Mouse (Mus musculus) embryonic facial prominence, embryonic 12.5 days (tissue): ENCODE results near the gene Tsks. TPM values are rescaled to one million over a fixed set of nuclear protein-coding genes. Genes with fewer than 3 reads are reported as not detected.

Experiments
- ATAC-seq: fragments of 200-750 bp; cut with Nextera tagmentation; 2 replicates; pipeline ENCODE4 v1.8.0; 2017; ENCODE audit not compliant: insufficient number of reproducible peaks, insufficient read depth, low FRiP score, low TSS enrichment
- H3K27ac ChIP-seq: fragments of 300-500 bp; sonication (generic); 2 replicates; pipeline ENCODE4 v1.5.1; 2016; ENCODE audit warnings: mild to moderate bottlenecking
- H3K27me3 ChIP-seq: fragments of 300-500 bp; sonication (generic); 2 replicates; pipeline ENCODE4 v1.6.1; 2016; ENCODE audit warnings: mild to moderate bottlenecking, moderate library complexity
- H3K36me3 ChIP-seq: fragments of 300-500 bp; sonication (generic); 2 replicates; pipeline ENCODE4 v1.6.1; 2016; ENCODE audit warnings: mild to moderate bottlenecking
- H3K4me1 ChIP-seq: fragments of 300-500 bp; sonication (generic); 2 replicates; pipeline ENCODE4 v1.6.1; 2016
- H3K4me2 ChIP-seq: fragments of 300-500 bp; sonication (generic); replicated peaks from 2 replicates; pipeline ENCODE4 v1.6.1; 2016; ENCODE audit warnings: mild to moderate bottlenecking, moderate library complexity
- H3K4me3 ChIP-seq: fragments of 300-500 bp; sonication (generic); 2 replicates; pipeline ENCODE4 v1.5.1; 2016; ENCODE audit warnings: mild to moderate bottlenecking
- H3K9ac ChIP-seq: fragments of 300-500 bp; sonication (generic); 2 replicates; pipeline ENCODE4 v1.6.1; 2016; ENCODE audit warnings: mild to moderate bottlenecking, moderate library complexity
- H3K9me3 ChIP-seq: fragments of 300-500 bp; sonication (generic); 2 replicates; pipeline ENCODE4 v1.6.1; 2016; ENCODE audit warnings: mild to moderate bottlenecking, moderate library complexity
- WGBS: fragments of 180-500 bp; shearing (Covaris S2); methylation state at CpG from one replicate; pipeline ENCODE4 v1.1.7; 2016; 5-methylcytosine and 5-hydroxymethylcytosine counted together
- polyA plus RNA-seq: library from polyadenylated mRNA; unstranded; fragments of >200 nt; fragmentation: Nextera tagmentation; extraction: Ambion mirVana; gene quantifications from 2 replicates; pipeline ENCODE4 v1.2.1, GENCODE M21; 2016

Gene Tsks
- polyA plus RNA-seq, 1 experiment from 2014 or later = 0.19 TPM

- H3K27ac ChIP-seq = no peak overlapping the region
- no peak overlapping the region for H3K4me3 ChIP-seq
- no peaks in the 10 kb centered on the region for H3K9me3 ChIP-seq
- no peaks in the 10 kb centered on the region for H3K4me1 ChIP-seq
- WGBS = 92% methylated on average over 9 of the region's 9 CpGs
- H3K27me3 ChIP-seq = no peaks in the 10 kb centered on the region
- H3K36me3 ChIP-seq = peaks cover 62% of the 10 kb centered on the region
- no peak for ATAC-seq
- H3K4me2 ChIP-seq = no peak overlapping the region
- no peak overlapping the region for H3K9ac ChIP-seq
These were observed 27.7 kb upstream of the Tsks start for GRCm38 (mm10) chr7:44915314-44915713.

- Histone ChIP-seq H3K4me2 (no peak overlapping the region), H3K27me3 (no peaks in the 10 kb centered on the region), H3K27ac (no peak overlapping the region), H3K9ac (no peak overlapping the region), H3K4me1 (no peaks in the 10 kb centered on the region), H3K36me3 (peaks cover 53% of the 10 kb centered on the region), H3K4me3 (no peak overlapping the region), H3K9me3 (no peaks in the 10 kb centered on the region)
- no peak for ATAC-seq
- 90% methylated on average over 6 of the region's 6 CpGs for WGBS
These were observed 26.8 kb upstream of the Tsks start for GRCm38 (mm10) chr7:44916191-44916590.

- Histone ChIP-seq H3K4me1 (no peaks in the 10 kb centered on the region), H3K36me3 (peaks cover 50% of the 10 kb centered on the region), H3K4me2 (no peak overlapping the region), H3K27ac (no peak overlapping the region), H3K9ac (no peak overlapping the region), H3K4me3 (no peak overlapping the region), H3K9me3 (no peaks in the 10 kb centered on the region), H3K27me3 (no peaks in the 10 kb centered on the region)
- ATAC-seq = no peak; the same call in 1 of the 2 replicates
- 94% methylated on average over 4 of the region's 4 CpGs for WGBS
These were observed 26.1 kb upstream of the Tsks start for GRCm38 (mm10) chr7:44916881-44917280.

GRCm38 (mm10) chr7:44918219-44918618 is 24.8 kb upstream of the Tsks start:
- 86% methylated on average over 3 of the region's 3 CpGs for WGBS
- Histone ChIP-seq H3K9me3 (no peaks in the 10 kb centered on the region), H3K4me2 (no peak overlapping the region), H3K4me3 (no peak overlapping the region), H3K27me3 (no peaks in the 10 kb centered on the region), H3K4me1 (no peaks in the 10 kb centered on the region), H3K9ac (no peak overlapping the region), H3K27ac (no peak overlapping the region), H3K36me3 (peaks cover 51% of the 10 kb centered on the region)
- ATAC-seq = no peak

- H3K4me3 ChIP-seq = no peak overlapping the region
- no peak for ATAC-seq
- WGBS = 80% methylated on average over 5 of the region's 5 CpGs
- peaks cover 50% of the 10 kb centered on the region for H3K36me3 ChIP-seq
- no peaks in the 10 kb centered on the region for H3K4me1 ChIP-seq
- no peaks in the 10 kb centered on the region for H3K27me3 ChIP-seq
- H3K9ac ChIP-seq = no peak overlapping the region
- no peak overlapping the region for H3K4me2 ChIP-seq
- H3K27ac ChIP-seq = no peak overlapping the region
- no peaks in the 10 kb centered on the region for H3K9me3 ChIP-seq
These were observed 23.9 kb upstream of the Tsks start for GRCm38 (mm10) chr7:44919127-44919526.

GRCm38 (mm10) chr7:44922530-44922929 is 20.5 kb upstream of the Tsks start:
- Histone ChIP-seq H3K27ac (no peak overlapping the region), H3K4me3 (no peak overlapping the region), H3K36me3 (peaks cover 44% of the 10 kb centered on the region), H3K9ac (no peak overlapping the region), H3K4me1 (peaks cover 2% of the 10 kb centered on the region), H3K9me3 (no peaks in the 10 kb centered on the region), H3K27me3 (no peaks in the 10 kb centered on the region), H3K4me2 (no peak overlapping the region)
- ATAC-seq = no peak

- no peak for ATAC-seq
- Histone ChIP-seq H3K36me3 (peaks cover 42% of the 10 kb centered on the region), H3K9ac (no peak overlapping the region), H3K4me1 (peaks cover 18% of the 10 kb centered on the region), H3K27me3 (no peaks in the 10 kb centered on the region), H3K4me3 (no peak overlapping the region), H3K27ac (no peak overlapping the region), H3K4me2 (no peak overlapping the region), H3K9me3 (no peaks in the 10 kb centered on the region)
- 70% methylated on average over 3 of the region's 3 CpGs for WGBS
These were observed 17.5 kb upstream of the Tsks start for GRCm38 (mm10) chr7:44925468-44925867.

GRCm38 (mm10) chr7:44928570-44928969 is 14.4 kb upstream of the Tsks start:
- Histone ChIP-seq H3K27me3 (no peaks in the 10 kb centered on the region), H3K4me1 (peaks cover 20% of the 10 kb centered on the region), H3K9ac (peak overlapping the region; percentile 90), H3K4me3 (peak overlapping the region; percentile 97), H3K36me3 (peaks cover 22% of the 10 kb centered on the region), H3K4me2 (peak overlapping the region; percentile 80), H3K9me3 (no peaks in the 10 kb centered on the region), H3K27ac (no peak overlapping the region)
- no peak for ATAC-seq
- 11% methylated on average over 1 of the region's 1 CpGs for WGBS

- H3K9ac ChIP-seq = peak within 1 kb of the TSS; percentile 90
- no peaks in the 10 kb centered on the region for H3K27me3 ChIP-seq
- no peaks in the 10 kb centered on the region for H3K9me3 ChIP-seq
- ATAC-seq = peak; percentile 100
- peaks cover 20% of the 10 kb centered on the region for H3K4me1 ChIP-seq
- peak within 1 kb of the TSS; percentile 80 for H3K4me2 ChIP-seq
- H3K36me3 ChIP-seq = peaks cover 13% of the 10 kb centered on the region
- WGBS = 1% methylated on average over 84 of the region's 84 CpGs
- peak within 1 kb of the TSS; percentile 82 for H3K27ac ChIP-seq
- H3K4me3 ChIP-seq = peak within 1 kb of the TSS; percentile 97
These were observed 13.5 kb upstream of the Tsks start, which contains the start of gene Ap2a1 for GRCm38 (mm10) chr7:44929204-44930151. Ap2a1 (minus strand) TSS chr7:44929496.

- Histone ChIP-seq H3K9me3 (no peaks in the 10 kb centered on the region), H3K4me1 (no peaks in the 10 kb centered on the region), H3K36me3 (no peaks in the 10 kb centered on the region), H3K4me2 (no peak overlapping the region), H3K9ac (no peak overlapping the region), H3K27ac (no peak overlapping the region), H3K4me3 (no peak overlapping the region), H3K27me3 (no peaks in the 10 kb centered on the region)
- 87% methylated on average over 4 of the region's 4 CpGs for WGBS
- ATAC-seq = no peak
These were observed 4.3 kb upstream of the Tsks start for GRCm38 (mm10) chr7:44938680-44939079.

GRCm38 (mm10) chr7:44949922-44950321 is 6.9 kb downstream of the Tsks start:
- H3K9me3 ChIP-seq = no peaks in the 10 kb centered on the region
- no peak overlapping the region for H3K4me3 ChIP-seq
- peaks cover 33% of the 10 kb centered on the region for H3K27me3 ChIP-seq
- no peak overlapping the region for H3K9ac ChIP-seq
- no peaks in the 10 kb centered on the region for H3K36me3 ChIP-seq
- no peak overlapping the region for H3K27ac ChIP-seq
- peaks cover 12% of the 10 kb centered on the region; the same call in 1 of the 2 replicates for H3K4me1 ChIP-seq
- no peak overlapping the region for H3K4me2 ChIP-seq
- WGBS = 80% methylated on average over 6 of the region's 6 CpGs
- no peak for ATAC-seq

- 0 out of 2 replicates have a peak overlapping the region, but pooled peaks have one; percentile 64 for H3K27ac ChIP-seq
- H3K4me1 ChIP-seq = peaks cover 12% of the 10 kb centered on the region; the same call in 1 of the 2 replicates
- no peaks in the 10 kb centered on the region for H3K36me3 ChIP-seq
- peak; percentile 57; the same call in 1 of the 2 replicates for ATAC-seq
- under 1% methylated on average over 10 of the region's 10 CpGs for WGBS
- peak overlapping the region; percentile 47 for H3K4me3 ChIP-seq
- H3K9me3 ChIP-seq = no peaks in the 10 kb centered on the region
- H3K27me3 ChIP-seq = peaks cover 33% of the 10 kb centered on the region
- peak overlapping the region; percentile 61 for H3K9ac ChIP-seq
- peak overlapping the region; percentile 86 for H3K4me2 ChIP-seq
These were observed 9.0 kb downstream of the Tsks start for GRCm38 (mm10) chr7:44951960-44952359.
